Mouse (Mus musculus): ENCODE data around the gene Dennd6b. TPM values are rescaled to one million over a fixed set of nuclear protein-coding genes. Genes with fewer than 3 reads are reported as not detected.
A peak's percentile ranks its signal among the peaks of the same experiment; 100 is the strongest.

Dennd6b gene
- polyA plus RNA-seq, 1 experiment, result 11.2 TPM

- no peak for TF ChIP-seq CTCF (conservative IDR thresholded peaks at IDR 0.05; ENCODE audit: insufficient read depth, insufficient read length, low read depth, low read length)
- no peak for TF ChIP-seq POLR2A (IDR thresholded peaks at IDR 0.05; ENCODE audit: low read depth, low read length)
These were observed 760 bp upstream of the Dennd6b start for GRCm38 (mm10) chr15:89197056-89197455.

GRCm38 (mm10) chr15:89195690-89196312 is 495 bp downstream of the Dennd6b start:
- WGBS, result 1% methylated on average over 25 of the region's 25 CpGs
- Histone ChIP-seq H3K4me1 (ENCODE audit: control insufficient read depth, insufficient read depth, low read length) (peaks cover 8% of the 10 kb centered on the region; the same call in 1 of the 2 replicates), H3K36me3 (ENCODE audit: control insufficient read depth, insufficient read depth, low read length) (no peaks in the 10 kb centered on the region), H3K27ac (ENCODE audit: insufficient read depth, low read depth, low read length) (peak overlapping the region; percentile 97), H3K4me3 (ENCODE audit: insufficient read depth, low read depth, low read length) (peak overlapping the region; percentile 85), H3K27me3 (replicated peaks; ENCODE audit: control insufficient read depth, insufficient read depth, low read length) (no peaks in the 10 kb centered on the region)
- peak; percentile 95 for DNase-seq
- TF ChIP-seq CTCF (conservative IDR thresholded peaks at IDR 0.05; ENCODE audit: insufficient read depth, insufficient read length, low read depth, low read length), result no peak
- peak; percentile 89 for TF ChIP-seq POLR2A (IDR thresholded peaks at IDR 0.05; ENCODE audit: low read depth, low read length)

More at GRCm38 (mm10) chr15:89197056-89197455, 760 bp upstream of the Dennd6b start:
- DNase-seq, result no peak
- Histone ChIP-seq H3K4me3 (ENCODE audit: insufficient read depth, low read depth, low read length) (peak overlapping the region; percentile 85; the same call in 1 of the 2 replicates), H3K27me3 (replicated peaks; ENCODE audit: control insufficient read depth, insufficient read depth, low read length) (no peaks in the 10 kb centered on the region), H3K4me1 (ENCODE audit: control insufficient read depth, insufficient read depth, low read length) (peaks cover 8% of the 10 kb centered on the region; the same call in 1 of the 2 replicates), H3K27ac (ENCODE audit: insufficient read depth, low read depth, low read length) (peak overlapping the region; percentile 74), H3K36me3 (ENCODE audit: control insufficient read depth, insufficient read depth, low read length) (no peaks in the 10 kb centered on the region)
- WGBS, result 55% methylated on average over 15 of the region's 15 CpGs

- Histone ChIP-seq H3K4me1 (ENCODE audit: control insufficient read depth, insufficient read depth, low read length) (peaks cover 8% of the 10 kb centered on the region; the same call in 1 of the 2 replicates), H3K27ac (ENCODE audit: insufficient read depth, low read depth, low read length) (no peak overlapping the region), H3K36me3 (ENCODE audit: control insufficient read depth, insufficient read depth, low read length) (no peaks in the 10 kb centered on the region), H3K4me3 (ENCODE audit: insufficient read depth, low read depth, low read length) (no peak overlapping the region), H3K27me3 (replicated peaks; ENCODE audit: control insufficient read depth, insufficient read depth, low read length) (no peaks in the 10 kb centered on the region)
- no peak for DNase-seq
- TF ChIP-seq CTCF (conservative IDR thresholded peaks at IDR 0.05; ENCODE audit: insufficient read depth, insufficient read length, low read depth, low read length) (no peak), POLR2A (IDR thresholded peaks at IDR 0.05; ENCODE audit: low read depth, low read length) (no peak)
- WGBS, result 58% methylated on average over 6 of the region's 6 CpGs
These were observed 1.0 kb downstream of the Dennd6b start for GRCm38 (mm10) chr15:89195261-89195681.

- TF ChIP-seq POLR2A (IDR thresholded peaks at IDR 0.05; ENCODE audit: low read depth, low read length), result no peak
- TF ChIP-seq CTCF (conservative IDR thresholded peaks at IDR 0.05; ENCODE audit: insufficient read depth, insufficient read length, low read depth, low read length), result no peak
- no peaks in the 10 kb centered on the region for H3K36me3 ChIP-seq (ENCODE audit: control insufficient read depth, insufficient read depth, low read length)
- H3K4me1 ChIP-seq (ENCODE audit: control insufficient read depth, insufficient read depth, low read length), result no peaks in the 10 kb centered on the region
- no peaks in the 10 kb centered on the region for H3K27me3 ChIP-seq (replicated peaks; ENCODE audit: control insufficient read depth, insufficient read depth, low read length)
- no peak overlapping the region for H3K4me3 ChIP-seq (ENCODE audit: insufficient read depth, low read depth, low read length)
- no peak for DNase-seq
- H3K27ac ChIP-seq (ENCODE audit: insufficient read depth, low read depth, low read length), result no peak overlapping the region
- 90% methylated on average over 5 of the region's 5 CpGs for WGBS
These were observed 11.4 kb downstream of the Dennd6b start for GRCm38 (mm10) chr15:89184937-89185227.

- TF ChIP-seq CTCF (conservative IDR thresholded peaks at IDR 0.05; ENCODE audit: insufficient read depth, insufficient read length, low read depth, low read length) (no peak), POLR2A (IDR thresholded peaks at IDR 0.05; ENCODE audit: low read depth, low read length) (no peak)
- Histone ChIP-seq H3K4me3 (ENCODE audit: insufficient read depth, low read depth, low read length) (no peak overlapping the region), H3K4me1 (ENCODE audit: control insufficient read depth, insufficient read depth, low read length) (no peaks in the 10 kb centered on the region), H3K36me3 (ENCODE audit: control insufficient read depth, insufficient read depth, low read length) (no peaks in the 10 kb centered on the region), H3K27me3 (replicated peaks; ENCODE audit: control insufficient read depth, insufficient read depth, low read length) (no peaks in the 10 kb centered on the region), H3K27ac (ENCODE audit: insufficient read depth, low read depth, low read length) (no peak overlapping the region)
- WGBS, result 91% methylated on average over 5 of the region's 5 CpGs
- no peak for DNase-seq
These were observed 12.0 kb downstream of the Dennd6b start for GRCm38 (mm10) chr15:89184141-89184936.

GRCm38 (mm10) chr15:89182842-89183241 is 13.5 kb downstream of the Dennd6b start:
- H3K4me1 ChIP-seq (ENCODE audit: control insufficient read depth, insufficient read depth, low read length), result peaks cover 9% of the 10 kb centered on the region
- H3K4me3 ChIP-seq (ENCODE audit: insufficient read depth, low read depth, low read length), result no peak overlapping the region
- no peak overlapping the region for H3K27ac ChIP-seq (ENCODE audit: insufficient read depth, low read depth, low read length)
- TF ChIP-seq CTCF (conservative IDR thresholded peaks at IDR 0.05; ENCODE audit: insufficient read depth, insufficient read length, low read depth, low read length), result no peak
- TF ChIP-seq POLR2A (IDR thresholded peaks at IDR 0.05; ENCODE audit: low read depth, low read length), result no peak
- H3K36me3 ChIP-seq (ENCODE audit: control insufficient read depth, insufficient read depth, low read length), result no peaks in the 10 kb centered on the region
- 74% methylated on average over 5 of the region's 5 CpGs for WGBS
- DNase-seq, result no peak
- no peaks in the 10 kb centered on the region for H3K27me3 ChIP-seq (replicated peaks; ENCODE audit: control insufficient read depth, insufficient read depth, low read length)

- H3K4me3 ChIP-seq (ENCODE audit: insufficient read depth, low read depth, low read length), result no peak overlapping the region
- H3K36me3 ChIP-seq (ENCODE audit: control insufficient read depth, insufficient read depth, low read length), result no peaks in the 10 kb centered on the region
- H3K27ac ChIP-seq (ENCODE audit: insufficient read depth, low read depth, low read length), result no peak overlapping the region
- 34% methylated on average over 6 of the region's 6 CpGs for WGBS
- H3K4me1 ChIP-seq (ENCODE audit: control insufficient read depth, insufficient read depth, low read length), result peaks cover 14% of the 10 kb centered on the region
- no peaks in the 10 kb centered on the region for H3K27me3 ChIP-seq (replicated peaks; ENCODE audit: control insufficient read depth, insufficient read depth, low read length)
- TF ChIP-seq POLR2A (IDR thresholded peaks at IDR 0.05; ENCODE audit: low read depth, low read length), result no peak
- 0 out of 2 replicates have a peak, but pooled peaks have one; percentile 28 for TF ChIP-seq CTCF (conservative IDR thresholded peaks at IDR 0.05; ENCODE audit: insufficient read depth, insufficient read length, low read depth, low read length)
- DNase-seq, result peak; percentile 68
These were observed 14.0 kb downstream of the Dennd6b start for GRCm38 (mm10) chr15:89182328-89182741.

Data from kidney, adult 2 months (tissue).